Mouse (Mus musculus) activated CD4-positive, CD25-positive, alpha-beta regulatory T cell, adult 4 months (primary cell): ENCODE results near the gene Vwa3a. TPM values are rescaled to one million over a fixed set of nuclear protein-coding genes. Genes with fewer than 3 reads are reported as not detected.
A peak's percentile ranks its signal among the peaks of the same experiment; 100 is the strongest.
"Not testable (repeated sequence)": the region's sequence is repeated elsewhere in the genome, so short reads cannot be mapped to it uniquely, and the experiment has no call there.

ENCODE experiments used
- ATAC-seq: one replicate; pipeline ENCODE4 v1.8.0; 2017
- polyA plus RNA-seq, 2 experiments: library from polyadenylated mRNA; unstranded; fragments of 100-300 nt; shearing (Covaris generic); gene quantifications; one replicate each; pipeline ENCODE4 v1.2.1; 2017

The Vwa3a gene
- polyA plus RNA-seq, result not detected

- ATAC-seq, result no peak
Measured at GRCm38 (mm10) chr7:120739018-120739417, at the start of gene Vwa3a. Gene Vwa3a (plus strand): TSS chr7:120739318.

- ATAC-seq, result no peak
Measured at GRCm38 (mm10) chr7:120690634-120691033, 48.5 kb upstream of the Vwa3a start.

GRCm38 (mm10) chr7:120693831-120694375 is 45.2 kb upstream of the Vwa3a start:
- no peak for ATAC-seq

- no peak for ATAC-seq
Measured at GRCm38 (mm10) chr7:120695196-120695595, 43.9 kb upstream of the Vwa3a start.

GRCm38 (mm10) chr7:120695641-120696040 is 43.5 kb upstream of the Vwa3a start:
- no peak for ATAC-seq

- no peak for ATAC-seq
Measured at GRCm38 (mm10) chr7:120696331-120696730, 42.8 kb upstream of the Vwa3a start.

- ATAC-seq, result peak; percentile 58
Measured at GRCm38 (mm10) chr7:120699586-120699985, 39.5 kb upstream of the Vwa3a start.

GRCm38 (mm10) chr7:120703888-120704287 is 35.2 kb upstream of the Vwa3a start:
- ATAC-seq, result no peak

- no peak for ATAC-seq
Measured at GRCm38 (mm10) chr7:120712071-120712470, 27.0 kb upstream of the Vwa3a start.

GRCm38 (mm10) chr7:120713225-120713624 is 25.9 kb upstream of the Vwa3a start:
- no peak for ATAC-seq

- not testable (repeated sequence) for ATAC-seq
Measured at GRCm38 (mm10) chr7:120713951-120714350, 25.2 kb upstream of the Vwa3a start.

GRCm38 (mm10) chr7:120717261-120717660 is 21.9 kb upstream of the Vwa3a start:
- no peak for ATAC-seq

- no peak for ATAC-seq
Measured at GRCm38 (mm10) chr7:120721051-120721450, 18.1 kb upstream of the Vwa3a start.

GRCm38 (mm10) chr7:120721456-120721855 is 17.7 kb upstream of the Vwa3a start:
- ATAC-seq, result no peak

- peak; percentile 57 for ATAC-seq
Measured at GRCm38 (mm10) chr7:120722063-120722462, 17.1 kb upstream of the Vwa3a start.

GRCm38 (mm10) chr7:120722839-120723278 is 16.3 kb upstream of the Vwa3a start:
- no peak for ATAC-seq

- ATAC-seq, result peak; percentile 68
Measured at GRCm38 (mm10) chr7:120727581-120727980, 11.5 kb upstream of the Vwa3a start.

- ATAC-seq, result peak; percentile 45
Measured at GRCm38 (mm10) chr7:120729635-120730034, 9.5 kb upstream of the Vwa3a start.

GRCm38 (mm10) chr7:120732906-120733305 is 6.2 kb upstream of the Vwa3a start:
- no peak for ATAC-seq

GRCm38 (mm10) chr7:120739558-120740101 is 512 bp downstream of the Vwa3a start:
- no peak for ATAC-seq

- ATAC-seq, result no peak
Measured at GRCm38 (mm10) chr7:120743366-120744351, 4.5 kb downstream of the Vwa3a start.

- ATAC-seq, result no peak
Measured at GRCm38 (mm10) chr7:120744606-120745005, 5.5 kb downstream of the Vwa3a start.

- ATAC-seq, result no peak
Measured at GRCm38 (mm10) chr7:120746029-120746428, 6.9 kb downstream of the Vwa3a start.
